Mouse (Mus musculus) monocyte, adult 2 months (primary cell): ENCODE measurements around the gene Rin3.
A peak's percentile ranks its signal among the peaks of the same experiment; 100 is the strongest.

Experiments used
- DNase-seq, 2 experiments: peaks; one replicate each; pipeline ENCODE4 v3.0.0; 2022; ENCODE audit warnings: low spot score in 2 of 2, low read depth in 1 of 2

Rin3 gene

GRCm38 (mm10) chr12:102417701-102418100 lies 134.9 kb downstream of the Rin3 start:
- no peak for DNase-seq

DNA sequence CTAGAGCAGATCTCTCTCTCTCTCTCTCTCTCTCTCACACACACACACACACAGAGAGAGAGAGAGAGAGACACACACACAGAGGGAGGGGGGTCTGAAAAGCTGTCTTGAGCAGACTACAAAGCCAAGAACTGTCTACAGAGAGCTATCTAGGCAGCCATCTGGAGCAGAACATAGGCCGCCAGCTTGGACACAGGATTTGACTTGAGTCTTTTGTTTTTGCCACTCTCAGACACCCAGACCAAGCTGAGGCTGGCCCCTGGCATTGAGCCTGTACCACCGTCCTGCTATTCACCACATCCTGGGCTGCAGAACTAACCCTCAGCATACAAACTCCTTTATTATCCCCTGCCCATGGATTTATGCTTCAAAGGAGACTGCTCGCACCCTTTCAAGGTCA lies 136.7 kb downstream of the Rin3 start:
- no peak for DNase-seq

GRCm38 (mm10) chr12:102420168-102420890 lies 137.5 kb downstream of the Rin3 start:
- no peak for DNase-seq

- DNase-seq: no peak
Measured at GRCm38 (mm10) chr12:102422065-102422464, 139.2 kb downstream of the Rin3 start.

- no peak for DNase-seq
Measured at GRCm38 (mm10) chr12:102422623-102423320, 139.9 kb downstream of the Rin3 start.

- DNase-seq: no peak
Measured at GRCm38 (mm10) chr12:102423625-102424024, 140.8 kb downstream of the Rin3 start.

DNA sequence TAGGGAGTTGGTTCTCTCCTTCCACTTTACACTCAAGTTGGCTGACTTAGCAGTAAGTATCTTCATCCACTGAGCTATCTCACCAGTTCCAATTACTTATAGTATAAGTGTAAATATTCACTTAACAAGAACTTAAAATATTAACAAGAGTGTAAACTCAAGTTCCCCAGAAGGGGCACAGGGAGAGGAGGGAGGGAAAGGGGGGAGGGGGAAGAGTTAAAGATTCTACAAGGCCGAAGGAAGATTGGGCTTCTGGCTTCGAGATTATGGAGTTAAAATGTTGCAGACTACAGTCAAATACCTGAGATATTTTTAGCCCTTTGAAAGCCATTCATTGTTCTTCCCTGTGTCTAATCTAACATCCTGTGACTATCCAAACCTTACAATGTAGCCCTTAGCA lies 141.6 kb downstream of the Rin3 start:
- DNase-seq: no peak

- no peak for DNase-seq
Measured at GRCm38 (mm10) chr12:102425048-102425578, 142.3 kb downstream of the Rin3 start.

DNA sequence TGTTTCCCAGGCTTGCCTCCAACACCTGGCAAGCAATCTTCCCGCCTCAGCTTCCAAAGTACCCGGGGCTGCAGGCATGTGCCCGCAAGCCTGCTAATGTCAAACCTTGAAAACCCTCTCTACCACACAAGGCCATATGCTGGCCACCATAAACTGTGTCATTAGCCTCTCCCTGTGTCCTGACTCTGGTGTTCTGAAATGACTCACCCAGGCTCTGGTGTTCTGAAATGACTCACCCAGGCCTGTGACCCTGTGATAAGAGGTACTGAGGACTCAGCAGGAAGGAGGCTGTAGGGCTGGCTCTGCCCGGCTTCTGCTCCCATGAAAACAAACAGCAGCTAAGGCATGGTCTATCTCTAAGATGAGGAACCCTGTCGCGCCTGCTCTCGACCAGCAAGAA lies 143.4 kb downstream of the Rin3 start:
- no peak for DNase-seq

- DNase-seq: no peak
Measured at GRCm38 (mm10) chr12:102429656-102430055, 146.8 kb downstream of the Rin3 start.

DNA sequence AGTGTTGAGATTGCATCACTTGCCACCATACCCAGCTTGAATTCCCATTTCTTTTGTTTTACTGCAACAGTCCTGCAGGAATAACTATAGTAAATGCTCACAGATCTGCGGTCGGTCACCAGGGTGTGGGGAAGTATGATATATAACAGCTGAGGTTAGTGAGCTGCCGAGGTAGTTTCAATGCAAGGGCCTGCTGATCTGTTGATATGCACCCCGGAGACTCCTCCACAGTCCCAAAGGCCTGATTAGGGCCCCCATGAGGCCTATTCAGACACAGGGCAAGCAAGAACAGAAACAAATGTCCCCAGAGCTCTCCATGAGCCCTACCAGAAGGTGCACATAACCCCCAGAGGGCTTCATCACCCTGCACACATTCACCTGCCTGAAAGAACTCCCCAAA lies 147.4 kb downstream of the Rin3 start:
- DNase-seq: no peak

DNA sequence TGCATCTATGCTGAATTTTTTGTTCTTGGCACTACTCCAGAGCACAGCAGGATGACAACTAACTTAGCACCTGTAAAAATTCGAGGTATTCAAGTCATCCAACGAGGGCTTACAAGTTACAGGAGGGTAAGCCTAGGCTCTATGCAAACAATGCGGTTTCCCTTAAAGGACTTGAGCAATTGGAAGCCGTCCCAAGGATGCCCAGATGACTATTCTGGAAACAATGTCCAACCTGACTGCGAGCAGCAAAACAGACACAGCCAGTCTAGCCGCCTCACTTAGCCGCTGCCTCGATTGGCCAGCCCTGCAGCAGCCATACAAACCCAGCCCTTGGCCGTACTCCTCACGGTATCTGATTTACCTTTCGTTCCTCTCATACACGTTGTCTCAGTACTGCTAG lies 149.4 kb downstream of the Rin3 start:
- no peak for DNase-seq

GRCm38 (mm10) chr12:102434107-102434506 lies 151.3 kb downstream of the Rin3 start:
- DNase-seq: no peak

DNA sequence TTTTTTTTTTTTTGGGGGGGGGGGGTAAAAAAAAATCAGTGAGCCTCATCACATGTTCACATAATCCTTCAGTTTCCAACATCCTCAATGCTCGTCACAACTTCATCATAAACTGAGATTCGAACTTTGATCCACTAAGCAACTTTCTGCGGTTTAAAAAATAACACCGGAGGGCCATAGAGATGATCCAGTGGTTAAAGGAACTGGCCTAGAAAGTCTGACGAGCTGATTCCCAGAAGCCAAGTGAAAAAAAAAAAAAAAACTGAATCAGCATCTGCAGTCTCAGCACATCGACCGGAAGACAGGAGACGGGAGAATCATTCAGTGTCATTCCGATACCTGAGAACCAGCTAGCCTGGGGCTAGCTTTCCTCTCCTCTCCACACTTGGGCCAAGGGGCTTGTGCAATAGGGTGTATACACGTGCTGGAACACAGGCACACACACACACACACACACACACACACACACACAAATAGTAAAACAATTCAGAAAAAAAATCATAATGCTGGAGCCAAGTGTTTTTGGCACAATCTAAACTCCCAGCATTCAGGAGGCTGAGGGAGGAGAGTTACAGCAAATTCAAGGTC lies 154.2 kb downstream of the Rin3 start:
- no peak for DNase-seq

- DNase-seq: no peak
Measured at GRCm38 (mm10) chr12:102437952-102438351, 155.1 kb downstream of the Rin3 start.

DNA sequence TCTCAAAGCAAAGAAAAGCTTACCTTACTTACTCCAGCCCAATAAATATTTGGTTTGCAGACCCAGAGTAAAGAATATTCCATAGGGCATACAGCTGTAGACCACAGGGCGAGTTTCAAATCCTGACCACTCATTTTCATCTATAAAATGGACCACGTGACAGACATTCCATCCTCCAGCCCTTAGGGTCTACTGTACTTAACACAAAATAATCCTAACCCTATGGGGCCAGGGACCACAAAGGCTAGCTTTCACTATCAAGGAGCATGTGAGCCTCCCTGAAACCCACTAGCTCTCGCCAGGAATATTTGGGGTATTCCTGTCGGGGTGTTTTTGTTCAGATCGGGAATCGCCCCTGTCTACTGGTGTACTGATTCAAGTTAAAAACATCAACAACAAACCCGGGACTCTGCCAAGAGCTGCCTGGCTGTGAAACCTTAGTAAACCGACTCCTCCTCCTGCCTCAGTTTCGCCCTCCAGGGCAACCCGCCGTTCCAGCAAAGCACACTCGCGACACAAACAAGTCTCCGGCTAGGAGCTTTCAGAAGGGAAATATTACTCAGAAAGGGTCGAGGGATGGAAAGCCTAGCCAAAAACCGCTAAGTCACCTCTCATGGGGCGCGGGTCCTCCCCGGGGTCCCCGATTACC lies 156.3 kb downstream of the Rin3 start:
- DNase-seq: no peak

GRCm38 (mm10) chr12:102439632-102440023 lies 156.8 kb downstream of the Rin3 start, which contains the start of gene Lgmn:
Gene Lgmn, minus strand, starts transcription at chr12:102439813.
- DNase-seq: peak; percentile 83 to 96
